Mouse (Mus musculus) heart, embryonic 16.5 days (tissue): ENCODE results near the gene Ttc30a2. TPM values are rescaled to one million over a fixed set of nuclear protein-coding genes. Genes with fewer than 3 reads are reported as not detected.
"Not testable (repeated sequence)": the region's sequence is repeated elsewhere in the genome, so short reads cannot be mapped to it uniquely, and the experiment has no call there.

ENCODE experiments used
- ATAC-seq: fragments of 200-750 bp; cut with Nextera tagmentation; replicated peaks from 2 replicates; pipeline ENCODE4 v1.8.0; 2017; ENCODE audit warnings: moderate number of reproducible peaks; ENCODE audit not compliant: insufficient read depth, low FRiP score; ENCODE audit errors: extremely low read depth
- H3K27ac ChIP-seq: fragments of 300-500 bp; sonication (generic); 2 replicates; pipeline ENCODE4 v1.5.1; 2014; ENCODE audit warnings: mild to moderate bottlenecking, low read length, control low read depth, moderate library complexity
- H3K27me3 ChIP-seq: fragments of 300-500 bp; sonication (generic); 2 replicates; pipeline ENCODE4 v1.6.1; 2014; ENCODE audit warnings: low read length, mixed read lengths; ENCODE audit not compliant: control insufficient read depth, insufficient read depth
- H3K36me3 ChIP-seq: fragments of 300-500 bp; sonication (generic); 2 replicates; pipeline ENCODE4 v1.6.1; 2014; ENCODE audit not compliant: control insufficient read depth, insufficient read depth
- H3K4me1 ChIP-seq: fragments of 300-500 bp; sonication (generic); 2 replicates; pipeline ENCODE4 v1.6.1; 2014; ENCODE audit warnings: low read length, mixed read lengths; ENCODE audit not compliant: control insufficient read depth, insufficient read depth
- H3K4me2 ChIP-seq: fragments of 300-500 bp; sonication (generic); 2 replicates; pipeline ENCODE4 v1.6.1; 2014; ENCODE audit warnings: low read depth, mild to moderate bottlenecking, control low read depth, low read length
- H3K4me3 ChIP-seq: fragments of 300-500 bp; sonication (generic); 2 replicates; pipeline ENCODE4 v1.5.1; 2014; ENCODE audit warnings: mild to moderate bottlenecking, control low read depth, low read length
- H3K9ac ChIP-seq: fragments of 300-500 bp; sonication (generic); 2 replicates; pipeline ENCODE4 v1.6.1; 2014; ENCODE audit warnings: low read length, control low read depth
- H3K9me3 ChIP-seq: fragments of 300-500 bp; sonication (generic); replicated peaks from 2 replicates; pipeline ENCODE4 v1.6.1; 2016; ENCODE audit warnings: low read length; ENCODE audit not compliant: control insufficient read depth
- WGBS: fragments of 180-500 bp; shearing (Covaris S2); extraction: QIAGEN DNeasy Blood & Tissue Kit; methylation state at CpG from one replicate; pipeline ENCODE4 v1.1.7; 2014; 5-methylcytosine and 5-hydroxymethylcytosine counted together
- polyA plus RNA-seq: library from polyadenylated mRNA; unstranded; fragments of >200 nt; fragmentation: Nextera tagmentation; extraction: Ambion mirVana; gene quantifications from 2 replicates; pipeline ENCODE4 v1.2.1, GENCODE M21; 2015

Ttc30a2 gene
- polyA plus RNA-seq, 1 experiment from 2014 or later: 1.4 TPM

DNA sequence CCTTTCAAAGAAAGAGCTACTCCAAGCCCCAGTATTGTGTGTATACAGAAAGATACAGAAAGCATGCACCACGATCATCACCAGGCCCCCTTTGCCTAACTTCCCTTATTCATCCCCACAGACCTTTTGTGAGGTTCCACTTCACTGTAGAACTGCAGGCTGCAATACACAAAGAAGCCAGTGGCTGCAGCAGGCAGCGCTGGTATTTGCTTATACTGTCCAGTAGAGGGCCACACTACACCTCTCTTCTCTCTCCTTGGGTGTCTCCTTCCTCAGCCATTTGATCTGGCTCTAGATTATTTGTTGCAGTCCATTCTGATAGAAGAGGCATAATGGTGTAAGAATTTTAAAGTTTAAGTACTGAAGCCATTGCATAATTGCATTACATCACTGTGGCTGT lies 7.2 kb upstream of the Ttc30a2 start:
- 6% methylated on average over 2 of the region's 2 CpGs for WGBS
- ATAC-seq: no peak

GRCm38 (mm10) chr2:75983847-75984246 lies 5.9 kb upstream of the Ttc30a2 start:
- Histone ChIP-seq H3K4me3 (no peak overlapping the region), H3K9ac (no peak overlapping the region), H3K27me3 (no peaks in the 10 kb centered on the region), H3K4me1 (no peaks in the 10 kb centered on the region), H3K4me2 (no peak overlapping the region), H3K36me3 (no peaks in the 10 kb centered on the region), H3K9me3 (no peaks in the 10 kb centered on the region), H3K27ac (no peak overlapping the region)
- ATAC-seq: no peak
- 69% methylated on average over 3 of the region's 3 CpGs for whole genome bisulfite sequencing

More for the DNA sequence above, 7.2 kb upstream of the Ttc30a2 start:
- Histone ChIP-seq H3K4me1 (no peaks in the 10 kb centered on the region), H3K4me2 (no peak overlapping the region), H3K9ac (no peak overlapping the region), H3K27ac (no peak overlapping the region), H3K4me3 (no peak overlapping the region), H3K36me3 (no peaks in the 10 kb centered on the region), H3K27me3 (no peaks in the 10 kb centered on the region), H3K9me3 (no peaks in the 10 kb centered on the region)

- 93% methylated on average over 3 of the region's 3 CpGs for WGBS
These were observed 5.1 kb upstream of the Ttc30a2 start for GRCm38 (mm10) chr2:75983091-75983490.

GRCm38 (mm10) chr2:75982626-75983025 lies 4.7 kb upstream of the Ttc30a2 start:
- no peak for ATAC-seq
- H3K4me3 ChIP-seq: no peak overlapping the region

More at GRCm38 (mm10) chr2:75983091-75983490, 5.1 kb upstream of the Ttc30a2 start:
- ATAC-seq: no peak
- H3K4me2 ChIP-seq: no peak overlapping the region
- H3K27me3 ChIP-seq: no peaks in the 10 kb centered on the region
- H3K9ac ChIP-seq: no peak overlapping the region
- no peaks in the 10 kb centered on the region for H3K4me1 ChIP-seq
- no peaks in the 10 kb centered on the region for H3K9me3 ChIP-seq
- H3K36me3 ChIP-seq: no peaks in the 10 kb centered on the region
- no peak overlapping the region for H3K27ac ChIP-seq
- H3K4me3 ChIP-seq: no peak overlapping the region

GRCm38 (mm10) chr2:75981440-75982081 lies 3.6 kb upstream of the Ttc30a2 start, which contains the start of gene Ttc30a1:
Ttc30a1 (minus strand) TSS chr2:75981967.
- H3K4me1 ChIP-seq, H3K9me3 ChIP-seq, H3K27me3 ChIP-seq, H3K36me3 ChIP-seq: not testable (repeated sequence)
- WGBS: 2% methylated on average over 32 of the region's 34 CpGs
- Histone ChIP-seq H3K4me3 (peak within 1 kb of the TSS; percentile 68), H3K4me2 (peak within 1 kb of the TSS; percentile 74), H3K9ac (peak within 1 kb of the TSS; percentile 74), H3K27ac (peak within 1 kb of the TSS; percentile 68)
- ATAC-seq: peak; percentile 67

More at GRCm38 (mm10) chr2:75982626-75983025, 4.7 kb upstream of the Ttc30a2 start:
- Histone ChIP-seq H3K27ac (no peak overlapping the region), H3K4me2 (no peak overlapping the region), H3K9me3 (no peaks in the 10 kb centered on the region), H3K27me3 (no peaks in the 10 kb centered on the region), H3K36me3 (no peaks in the 10 kb centered on the region), H3K9ac (no peak overlapping the region), H3K4me1 (no peaks in the 10 kb centered on the region)
- 86% methylated on average over 4 of the region's 4 CpGs for WGBS

GRCm38 (mm10) chr2:75980933-75981439 lies 3.0 kb upstream of the Ttc30a2 start:
- not testable (repeated sequence) for H3K9me3 ChIP-seq, ATAC-seq, H3K36me3 ChIP-seq, H3K4me1 ChIP-seq, H3K27me3 ChIP-seq, H3K27ac ChIP-seq
- Histone ChIP-seq H3K9ac (peak overlapping the region; percentile 74), H3K4me2 (peak overlapping the region; percentile 74), H3K4me3 (peak overlapping the region; percentile 68)
- WGBS: 92% methylated on average over 13 of the region's 13 CpGs

- H3K27me3 ChIP-seq, H3K9me3 ChIP-seq, H3K4me2 ChIP-seq, H3K9ac ChIP-seq, H3K36me3 ChIP-seq, ATAC-seq, H3K4me1 ChIP-seq, H3K4me3 ChIP-seq, H3K27ac ChIP-seq: not testable (repeated sequence)
- 61% methylated on average over 2 of the region's 2 CpGs for WGBS
These were observed 1.9 kb downstream of the Ttc30a2 start for GRCm38 (mm10) chr2:75976070-75976469.

- Histone ChIP-seq H3K9me3 (no peaks in the 10 kb centered on the region), H3K4me2 (no peak overlapping the region), H3K9ac (no peak overlapping the region), H3K27ac (no peak overlapping the region), H3K36me3 (no peaks in the 10 kb centered on the region), H3K4me1 (no peaks in the 10 kb centered on the region), H3K4me3 (no peak overlapping the region), H3K27me3 (no peaks in the 10 kb centered on the region)
- no peak for ATAC-seq
- WGBS: 46% methylated on average over 9 of the region's 9 CpGs
These were observed 3.8 kb downstream of the Ttc30a2 start for GRCm38 (mm10) chr2:75974131-75974530.

- H3K4me2 ChIP-seq: peak overlapping the region; percentile 57
- no peaks in the 10 kb centered on the region for H3K36me3 ChIP-seq
- 18% methylated on average over 5 of the region's 5 CpGs for WGBS
- H3K27ac ChIP-seq: peak overlapping the region; percentile 15; the same call in 1 of the 2 replicates
- peaks cover 17% of the 10 kb centered on the region for H3K4me1 ChIP-seq
- ATAC-seq: peak; percentile 61
- H3K27me3 ChIP-seq: no peaks in the 10 kb centered on the region
- peak overlapping the region; percentile 44 for H3K9ac ChIP-seq
- H3K9me3 ChIP-seq: no peaks in the 10 kb centered on the region
- peak overlapping the region; percentile 35 for H3K4me3 ChIP-seq
These were observed 13.0 kb downstream of the Ttc30a2 start for GRCm38 (mm10) chr2:75964972-75965371.
